Mouse (Mus musculus): ENCODE results near the gene Frmd4a.

DNA sequence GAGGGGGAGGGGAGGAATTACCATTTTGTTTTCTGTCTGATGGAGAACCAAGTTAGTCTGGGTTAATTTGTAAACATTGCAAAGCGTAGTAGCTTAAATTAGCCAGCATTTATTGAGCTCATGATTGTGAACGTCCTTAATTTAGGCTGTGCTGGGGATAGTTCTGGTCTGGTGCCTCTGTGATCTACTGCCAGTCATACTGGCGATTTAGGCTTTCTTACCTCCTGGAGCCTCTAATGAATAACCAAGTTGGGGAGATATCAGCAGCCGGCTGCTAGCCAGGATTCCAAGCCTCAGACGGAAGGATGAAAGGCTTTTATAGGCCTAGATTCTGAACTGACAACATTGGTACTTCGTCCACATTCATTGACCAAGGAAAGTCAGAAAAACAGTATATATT is 369.0 kb downstream of the Frmd4a start:
- TF ChIP-seq POLR2A (IDR thresholded peaks at IDR 0.05; ENCODE audit: borderline replicate concordance, extremely low read depth, low read depth, low read length) = no peak
- TF ChIP-seq CTCF (IDR thresholded peaks at IDR 0.05; ENCODE audit: insufficient read depth, low read length) = no peak
